14 mouse cellular contexts compared by ENCODE assay signal in the genomic region with DNA sequence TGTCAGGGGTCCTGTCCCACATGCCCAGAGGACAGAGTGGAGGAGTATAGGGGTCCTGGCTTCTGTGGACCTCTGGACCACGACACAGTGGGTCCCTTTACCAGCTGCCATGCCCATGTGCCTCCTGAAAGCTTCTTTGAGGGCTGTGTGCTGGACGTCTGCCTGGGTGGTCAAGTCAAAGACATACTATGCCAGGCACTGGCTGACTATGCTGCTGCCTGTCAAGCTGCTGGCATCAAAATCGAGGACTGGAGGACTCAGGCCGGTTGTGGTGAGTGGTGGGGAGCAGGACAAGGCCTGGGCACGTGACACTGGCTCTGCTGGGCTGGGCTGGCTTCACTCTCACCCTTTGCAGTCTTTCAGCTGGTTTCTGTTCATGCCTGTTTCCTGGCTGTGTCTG. TPM values are rescaled to one million over a fixed set of nuclear protein-coding genes. Genes with fewer than 3 reads are reported as not detected.
"Had no signal": no experiment of that assay in that cellular context is flagged by ENCODE, and none has a peak within 500 bp of the region (broad histone marks: within the 10 kb centered on the region; RNA-seq: fewer than 3 reads in every experiment).

No protein-coding gene starts in this region.

RNA-seq across cellular contexts. Expression of gene 9530053A07Rik, which starts 24.3 kb away (rescaled TPM):
- total RNA-seq: common myeloid progenitor, adult 5-6 weeks; gastrocnemius, adult 18-20 months; gastrocnemius, adult 2 months; gastrocnemius, adult 8-10 months; gastrocnemius, postnatal 10 days; gastrocnemius, postnatal 14 days; gastrocnemius, postnatal 25 days; gastrocnemius, postnatal 36 days; gastrocnemius, postnatal 4 days; granulocyte monocyte progenitor cell, adult 5-6 weeks; heart, adult 18-20 months; heart, adult 2 months had no signal
- polyA plus RNA-seq: embryonic facial prominence, embryonic 11.5 days; frontal cortex, adult 2 months had no signal
